Mouse (Mus musculus) myocyte (in vitro differentiated cells): ENCODE measurements at regions not wholly inside any gene's neighbourhood (a gene's known extent, or its start where the extent isn't known, plus 50 kb on each side); places are given as distances from the start of the nearest gene placed in this dataset.

Experiments
- E2F4 ChIP-seq: IDR thresholded peaks from one replicate; pipeline ENCODE4 v1.6.1; 2011; ENCODE audit warnings: mild to moderate bottlenecking, control low read depth, moderate library complexity; ENCODE audit not compliant: insufficient read depth
- MYOD1 ChIP-seq, 3 experiments: IDR thresholded peaks; one replicate each; pipeline ENCODE4 v1.6.1; 2011; ENCODE audit warnings: control low read depth in 2 of 3, low read depth in 2 of 3, mild to moderate bottlenecking in 2 of 3, moderate library complexity in 1 of 3; ENCODE audit not compliant: insufficient read length in 2 of 3, control insufficient read depth in 1 of 3
- POLR2A ChIP-seq: IDR thresholded peaks from one replicate; pipeline ENCODE4 v1.6.1; 2011; ENCODE audit warnings: low read depth, mild to moderate bottlenecking, control low read depth, moderate library complexity; ENCODE audit not compliant: insufficient read length
- SRF ChIP-seq: IDR thresholded peaks from one replicate; pipeline ENCODE4 v1.6.1; 2011; ENCODE audit warnings: low read depth; ENCODE audit not compliant: control insufficient read depth, insufficient read length
- USF1 ChIP-seq: IDR thresholded peaks from one replicate; pipeline ENCODE4 v1.6.1; 2011; ENCODE audit warnings: low read depth, mild to moderate bottlenecking, control low read depth, moderate library complexity

DNA sequence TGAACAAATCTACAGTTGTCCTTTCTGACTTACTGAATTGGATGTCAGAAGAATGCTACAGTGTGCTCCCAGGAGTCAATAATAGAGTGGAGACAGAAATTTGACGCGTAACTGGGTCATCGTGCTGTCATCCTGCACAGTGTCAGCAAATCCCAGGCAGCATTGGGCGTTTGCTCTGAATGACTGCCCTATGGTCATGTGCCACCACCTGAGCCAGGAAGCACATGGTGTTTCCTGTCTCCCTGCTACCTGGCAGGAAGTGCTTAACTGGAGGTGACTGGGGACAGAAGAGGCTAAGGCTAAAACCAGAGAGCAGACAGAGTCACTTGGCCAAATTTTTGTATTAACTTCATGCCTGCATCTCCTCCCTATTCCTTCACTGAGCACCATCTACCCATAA, 72.1 kb upstream of the Ahi1 start:
- no peak for TF ChIP-seq POLR2A
- no peak for TF ChIP-seq MYOD1 (IDR thresholded peaks at IDR 0.05; ENCODE audit: control insufficient read depth in 1 of 3, insufficient read length in 2 of 3, low read depth in 2 of 3)
- TF ChIP-seq SRF: no peak
- no peak for TF ChIP-seq USF1
- no peak for TF ChIP-seq E2F4
